Mouse (Mus musculus) ovary, postnatal 14 days (tissue): ENCODE data around the gene Wdr93.
"Not testable (repeated sequence)": the region's sequence is repeated elsewhere in the genome, so short reads cannot be mapped to it uniquely, and the experiment has no call there.

ENCODE experiments used
- DNase-seq: peaks from one replicate; pipeline ENCODE4 v3.0.0; 2022; ENCODE audit warnings: low spot score

Wdr93 gene

GRCm38 (mm10) chr7:79749511-79749910 lies 6.5 kb downstream of the Wdr93 start:
- DNase-seq: no peak

- no peak for DNase-seq
These were observed 13.4 kb downstream of the Wdr93 start for GRCm38 (mm10) chr7:79756334-79756733.

- no peak for DNase-seq
These were observed 15.2 kb downstream of the Wdr93 start for GRCm38 (mm10) chr7:79758176-79758575.

- no peak for DNase-seq
These were observed 16.8 kb downstream of the Wdr93 start for GRCm38 (mm10) chr7:79759766-79760165.

GRCm38 (mm10) chr7:79761124-79761876 lies 18.3 kb downstream of the Wdr93 start:
- no peak for DNase-seq

- DNase-seq: no peak
These were observed 19.1 kb downstream of the Wdr93 start for GRCm38 (mm10) chr7:79762106-79762505.

GRCm38 (mm10) chr7:79765991-79766390 lies 23.0 kb downstream of the Wdr93 start:
- DNase-seq: no peak

GRCm38 (mm10) chr7:79769664-79770063 lies 26.7 kb downstream of the Wdr93 start:
- no peak for DNase-seq

GRCm38 (mm10) chr7:79771561-79772512 lies 28.9 kb downstream of the Wdr93 start:
- no peak for DNase-seq

GRCm38 (mm10) chr7:79780647-79781626 lies 38.0 kb downstream of the Wdr93 start:
- DNase-seq: peak; percentile 73

GRCm38 (mm10) chr7:79781826-79782515 lies 39.0 kb downstream of the Wdr93 start:
- DNase-seq: no peak

- no peak for DNase-seq
These were observed 39.5 kb downstream of the Wdr93 start for GRCm38 (mm10) chr7:79782516-79782855.

- peak; percentile 72 for DNase-seq
These were observed 43.3 kb downstream of the Wdr93 start for GRCm38 (mm10) chr7:79786295-79786694.

- DNase-seq: not testable (repeated sequence)
These were observed 46.8 kb downstream of the Wdr93 start for GRCm38 (mm10) chr7:79789812-79790211.

GRCm38 (mm10) chr7:79792635-79793421 lies 49.9 kb downstream of the Wdr93 start:
- peak; percentile 46 for DNase-seq

GRCm38 (mm10) chr7:79793688-79794087 lies 50.7 kb downstream of the Wdr93 start, which contains the start of gene Mesp1:
Mesp1 (minus strand) TSS chr7:79793788.
- no peak for DNase-seq

GRCm38 (mm10) chr7:79798606-79799005 lies 55.6 kb downstream of the Wdr93 start:
- no peak for DNase-seq

GRCm38 (mm10) chr7:79799048-79799447 lies 56.1 kb downstream of the Wdr93 start:
- peak; percentile 85 for DNase-seq

GRCm38 (mm10) chr7:79799506-79799905 lies 56.5 kb downstream of the Wdr93 start:
- no peak for DNase-seq

- no peak for DNase-seq
These were observed 57.4 kb downstream of the Wdr93 start for GRCm38 (mm10) chr7:79800336-79800735.
